Mouse (Mus musculus): Measurements from ENCODE around the gene Thra. TPM values are rescaled to one million over a fixed set of nuclear protein-coding genes. Genes with fewer than 3 reads are reported as not detected.

The Thra gene
- total and polyA plus RNA-seq, 3 experiments = 1.1 to 3.9 (median 3.8) TPM

- Histone ChIP-seq H3K79me2 (replicated peaks; ENCODE audit: control insufficient read depth, extremely low read depth, insufficient read depth, poor library complexity, severe bottlenecking) (no peaks in the 10 kb centered on the region), H3K4me2 (ENCODE audit: insufficient read depth, low read depth, poor library complexity, severe bottlenecking) (no peak overlapping the region), H3K27ac (ENCODE audit: insufficient read depth, low read depth) (no peak overlapping the region), H3K9ac (ENCODE audit: insufficient read depth, low read depth) (no peak overlapping the region), H3K9me3 (replicated peaks; ENCODE audit: low read length) (no peaks in the 10 kb centered on the region), H3K4me1 (ENCODE audit: control insufficient read depth in 1 of 2, insufficient read depth in 2 of 2) (peaks cover 0 to 5% of the 10 kb centered on the region in 2 experiments; a peak in 2 of 4 replicates), H3K27me3 (replicated peaks) (no peaks in the 10 kb centered on the region), H3K36me3 (replicated peaks in 1 of 2; ENCODE audit: control insufficient read depth in 1 of 2, insufficient read depth in 1 of 2, low read length in 1 of 2) (peaks cover 73 to 90% of the 10 kb centered on the region in 2 experiments), H3K4me3 (replicated peaks in 1 of 3; ENCODE audit: low read depth in 2 of 3, low read length in 2 of 3, poor library complexity in 1 of 3) (no peak overlapping the region)
- dilution Hi-C loops (cut with MboI; ENCODE audit: extremely low pct_ligation_motif_present, extremely low pct_unique_long_range_greater_than_20kb, low sequenced_read_pairs) = no loop called here
- in situ Hi-C loops (cut with MboI; ENCODE audit: low pct_ligation_motif_present, low pct_unique_long_range_greater_than_20kb, low sequenced_read_pairs) = no loop called here
- TF ChIP-seq EP300 (IDR thresholded peaks at IDR 0.05; ENCODE audit: low read length) (no peak), SMC3 (IDR thresholded peaks at IDR 0.05; ENCODE audit: low read depth, low read length) (no peak), CTCF (conservative IDR thresholded peaks at IDR 0.05 in 1 of 2, IDR thresholded peaks at IDR 0.05 in 1 of 2; ENCODE audit: low read depth in 2 of 2, low read length in 2 of 2) (no peak), MYC (IDR thresholded peaks at IDR 0.05; ENCODE audit: low read depth, low read length) (no peak), ZNF384 (IDR thresholded peaks at IDR 0.05; ENCODE audit: low read depth, low read length) (no peak), POLR2A (IDR thresholded peaks at IDR 0.05; ENCODE audit: low read depth, low read length) (no peak), CHD2 (IDR thresholded peaks at IDR 0.05; ENCODE audit: low read length) (no peak), MAX (IDR thresholded peaks at IDR 0.05; ENCODE audit: low read length) (no peak), ELF1 (IDR thresholded peaks at IDR 0.05; ENCODE audit: low read depth, low read length) (no peak), MEF2A (IDR thresholded peaks at IDR 0.05; ENCODE audit: borderline replicate concordance, low read depth, low read length) (no peak), GABPA (IDR thresholded peaks at IDR 0.05; ENCODE audit: insufficient replicate concordance, low read depth, low read length) (no peak), MAFK (IDR thresholded peaks at IDR 0.05; ENCODE audit: insufficient replicate concordance, low read length) (no peak), RAD21 (IDR thresholded peaks at IDR 0.05; ENCODE audit: low read depth, low read length) (no peak), PAX5 (IDR thresholded peaks at IDR 0.05; ENCODE audit: low read length) (no peak), TCF12 (IDR thresholded peaks at IDR 0.05; ENCODE audit: low read depth, low read length) (no peak), UBTF (IDR thresholded peaks at IDR 0.05; ENCODE audit: low read depth, low read length) (no peak), JUN (IDR thresholded peaks at IDR 0.05; ENCODE audit: insufficient read depth, low read depth, low read length) (no peak)
- DNase-seq (ENCODE audit: extremely low read depth) = no peak
These were observed 24.5 kb upstream of the Thra start for GRCm38 (mm10) chr11:98715946-98716345.

GRCm38 (mm10) chr11:98717904-98718303 is 22.5 kb upstream of the Thra start:
- H3K27ac ChIP-seq (ENCODE audit: insufficient read depth, low read depth) = no peak overlapping the region
- peak; percentile 44 for DNase-seq (ENCODE audit: extremely low read depth)
- H3K9me3 ChIP-seq (replicated peaks; ENCODE audit: low read length) = no peaks in the 10 kb centered on the region
- peaks cover 65 to 92% of the 10 kb centered on the region in 2 experiments for H3K36me3 ChIP-seq (replicated peaks in 1 of 2; ENCODE audit: control insufficient read depth in 1 of 2, insufficient read depth in 1 of 2, low read length in 1 of 2)
- no peaks in the 10 kb centered on the region for H3K79me2 ChIP-seq (replicated peaks; ENCODE audit: control insufficient read depth, extremely low read depth, insufficient read depth, poor library complexity, severe bottlenecking)
- H3K4me3 ChIP-seq (replicated peaks in 1 of 3; ENCODE audit: low read depth in 2 of 3, low read length in 2 of 3, poor library complexity in 1 of 3) = no peak overlapping the region
- H3K9ac ChIP-seq (ENCODE audit: insufficient read depth, low read depth) = no peak overlapping the region
- dilution Hi-C loops (cut with MboI; ENCODE audit: extremely low pct_ligation_motif_present, extremely low pct_unique_long_range_greater_than_20kb, low sequenced_read_pairs) (no loop called here), in situ Hi-C loops (cut with MboI; ENCODE audit: low pct_ligation_motif_present, low pct_unique_long_range_greater_than_20kb, low sequenced_read_pairs) (no loop called here)
- H3K4me2 ChIP-seq (ENCODE audit: insufficient read depth, low read depth, poor library complexity, severe bottlenecking) = no peak overlapping the region
- peaks cover 0 to 4% of the 10 kb centered on the region in 2 experiments; a peak in 1 of 4 replicates for H3K4me1 ChIP-seq (ENCODE audit: control insufficient read depth in 1 of 2, insufficient read depth in 2 of 2)
- no peaks in the 10 kb centered on the region for H3K27me3 ChIP-seq (replicated peaks)
- TF ChIP-seq MAX (IDR thresholded peaks at IDR 0.05; ENCODE audit: low read length) (no peak), BHLHE40 (IDR thresholded peaks at IDR 0.05; ENCODE audit: low read depth, low read length) (no peak), SMC3 (IDR thresholded peaks at IDR 0.05; ENCODE audit: low read depth, low read length) (peak; percentile 60), SIN3A (IDR thresholded peaks at IDR 0.05; ENCODE audit: low read length) (no peak), MAFK (IDR thresholded peaks at IDR 0.05; ENCODE audit: insufficient replicate concordance, low read length) (no peak), TCF12 (IDR thresholded peaks at IDR 0.05; ENCODE audit: low read depth, low read length) (no peak), MEF2A (IDR thresholded peaks at IDR 0.05; ENCODE audit: borderline replicate concordance, low read depth, low read length) (no peak), CTCF (conservative IDR thresholded peaks at IDR 0.05 in 1 of 2, IDR thresholded peaks at IDR 0.05 in 1 of 2; ENCODE audit: low read depth in 2 of 2, low read length in 2 of 2) (peak; percentile 46 to 76; a peak in 3 of 4 replicates), E2F4 (IDR thresholded peaks at IDR 0.05; ENCODE audit: insufficient replicate concordance, low read depth, low read length) (no peak), ZNF384 (IDR thresholded peaks at IDR 0.05; ENCODE audit: low read depth, low read length) (no peak), IRF4 (IDR thresholded peaks at IDR 0.05; ENCODE audit: low read depth, low read length) (no peak), ZC3H11A (IDR thresholded peaks at IDR 0.05; ENCODE audit: low read depth, low read length) (no peak), RAD21 (IDR thresholded peaks at IDR 0.05; ENCODE audit: low read depth, low read length) (peak; percentile 36)
